Mouse (Mus musculus) lung, postnatal 4 days (tissue): ENCODE results near the gene Oma1.

Experiments
- DNase-seq, 2 experiments: peaks; one replicate each; pipeline ENCODE4 v3.0.0; 2021

The Oma1 gene

GRCm38 (mm10) chr4:103313587-103314525 lies at the start of gene Oma1:
Gene Oma1 (plus strand): TSS chr4:103313812.
- DNase-seq = peak; percentile 99

- DNase-seq = no peak
These were observed 49.7 kb upstream of the Oma1 start for GRCm38 (mm10) chr4:103263812-103264396.

- no peak for DNase-seq
These were observed 48.4 kb upstream of the Oma1 start for GRCm38 (mm10) chr4:103265166-103265565.

- peak in 1 of 2 experiments; percentile 19 for DNase-seq
These were observed 44.3 kb upstream of the Oma1 start for GRCm38 (mm10) chr4:103269336-103269735.

- no peak for DNase-seq
These were observed 40.6 kb upstream of the Oma1 start for GRCm38 (mm10) chr4:103273021-103273420.

GRCm38 (mm10) chr4:103288342-103288741 lies 25.3 kb upstream of the Oma1 start:
- DNase-seq = no peak

GRCm38 (mm10) chr4:103290763-103291162 lies 22.8 kb upstream of the Oma1 start, which contains the start of gene 4921539E11Rik:
Gene 4921539E11Rik (minus strand): TSS chr4:103290863.
- no peak for DNase-seq

- DNase-seq = no peak
These were observed 14.3 kb upstream of the Oma1 start for GRCm38 (mm10) chr4:103299342-103299741.

- no peak for DNase-seq
These were observed 9.8 kb upstream of the Oma1 start for GRCm38 (mm10) chr4:103303851-103304250.

GRCm38 (mm10) chr4:103314526-103314910 lies 906 bp downstream of the Oma1 start:
- peak; percentile 25 to 56 for DNase-seq

- no peak for DNase-seq
These were observed 2.2 kb downstream of the Oma1 start for GRCm38 (mm10) chr4:103315861-103316260.

- no peak for DNase-seq
These were observed 7.8 kb downstream of the Oma1 start for GRCm38 (mm10) chr4:103321461-103321860.

- peak; percentile 35 to 73 for DNase-seq
These were observed 11.3 kb downstream of the Oma1 start for GRCm38 (mm10) chr4:103324688-103325451.

- peak; percentile 54 to 70 for DNase-seq
These were observed 13.4 kb downstream of the Oma1 start for GRCm38 (mm10) chr4:103326994-103327393.

- no peak for DNase-seq
These were observed 15.7 kb downstream of the Oma1 start for GRCm38 (mm10) chr4:103329348-103329747.

- DNase-seq = no peak
These were observed 21.5 kb downstream of the Oma1 start for GRCm38 (mm10) chr4:103335134-103335533.

- DNase-seq = no peak
These were observed 27.1 kb downstream of the Oma1 start for GRCm38 (mm10) chr4:103340726-103341125.

- no peak for DNase-seq
These were observed 28.0 kb downstream of the Oma1 start for GRCm38 (mm10) chr4:103341620-103342019.

- peak in 1 of 2 experiments; percentile 10 for DNase-seq
These were observed 32.4 kb downstream of the Oma1 start for GRCm38 (mm10) chr4:103346058-103346457.

- DNase-seq = no peak
These were observed 33.2 kb downstream of the Oma1 start for GRCm38 (mm10) chr4:103346849-103347248.

GRCm38 (mm10) chr4:103349219-103349618 lies 35.6 kb downstream of the Oma1 start:
- DNase-seq = no peak

GRCm38 (mm10) chr4:103352926-103353325 lies 39.3 kb downstream of the Oma1 start:
- no peak for DNase-seq

- no peak for DNase-seq
These were observed 43.8 kb downstream of the Oma1 start for GRCm38 (mm10) chr4:103357457-103357856.
